Mouse (Mus musculus) left cerebral cortex, postnatal 25 days (tissue): ENCODE results near the gene Dync2li1. TPM values are rescaled to one million over a fixed set of nuclear protein-coding genes. Genes with fewer than 3 reads are reported as not detected.

Experiments
- DNase-seq, 2 experiments: peaks; one replicate each; pipeline ENCODE4 v3.0.0; 2022; ENCODE audit warnings: low spot score in 2 of 2, mixed read lengths in 1 of 2
- intact Hi-C: fragments of 180-260 bp; cut with DNase I; formaldehyde crosslinking; loops from one replicate; pipeline ENCODE4 v1.15.1; 2025
- total RNA-seq, 2 experiments: library from RNA; stranded (reverse); gene quantifications; 2 replicates each; pipeline ENCODE4 v1.2.3; 2021

Gene Dync2li1
- total RNA-seq, 2 experiments from 2014 or later: 18.5 to 20.4 TPM

GRCm38 (mm10) chr17:84672376-84673369, 46.4 kb downstream of the Dync2li1 start:
- intact Hi-C loops: no loop called here
- DNase-seq: no peak

DNA sequence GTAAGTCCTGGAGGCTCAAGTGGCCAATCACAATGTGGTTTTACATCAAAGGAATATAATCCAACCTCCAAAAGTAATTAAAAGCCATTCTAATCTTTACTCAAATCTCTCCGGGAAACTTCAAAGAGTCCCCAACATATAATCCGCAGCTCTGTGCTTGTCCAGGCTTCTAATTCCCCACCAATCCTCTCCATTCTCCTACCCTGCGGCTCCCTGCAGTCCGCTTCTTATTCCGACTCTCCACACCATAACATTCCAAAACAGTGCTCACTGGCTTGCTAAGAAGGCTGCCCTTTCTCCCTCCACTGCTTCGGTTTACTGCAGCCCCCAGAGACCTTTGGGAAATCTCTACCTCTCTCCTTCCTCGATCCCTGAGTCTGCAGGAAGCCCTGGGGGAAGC, 47.8 kb downstream of the Dync2li1 start:
- intact Hi-C loops: no loop called here

DNA sequence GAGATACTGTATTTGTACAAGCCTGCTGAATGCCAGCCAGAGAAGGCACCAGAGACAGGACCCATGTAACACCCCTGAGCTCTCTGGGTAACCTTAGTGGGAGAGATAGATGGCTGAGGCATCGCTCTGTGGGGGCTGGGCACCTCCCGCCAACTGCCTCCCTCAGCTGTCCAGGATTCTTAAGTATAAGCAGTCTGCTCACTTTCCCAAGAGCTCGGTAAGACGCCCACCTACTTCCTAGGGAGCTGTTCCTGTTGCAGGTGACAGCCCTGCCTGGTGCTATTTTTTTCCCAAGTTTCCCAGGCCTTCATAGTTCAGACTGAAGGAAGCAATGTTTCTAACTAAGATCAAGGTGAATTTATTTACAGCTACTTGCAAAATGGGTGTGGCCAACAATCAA, 48.9 kb downstream of the Dync2li1 start:
- peak; percentile 19 to 54 for DNase-seq
- intact Hi-C loops: no loop called here

More for the DNA sequence above, 47.8 kb downstream of the Dync2li1 start:
- DNase-seq: no peak

GRCm38 (mm10) chr17:84675951-84676366, 49.7 kb downstream of the Dync2li1 start, which contains the start of gene Abcg8:
Gene Abcg8 (plus strand): TSS chr17:84676302.
- intact Hi-C loops: no loop called here

DNA sequence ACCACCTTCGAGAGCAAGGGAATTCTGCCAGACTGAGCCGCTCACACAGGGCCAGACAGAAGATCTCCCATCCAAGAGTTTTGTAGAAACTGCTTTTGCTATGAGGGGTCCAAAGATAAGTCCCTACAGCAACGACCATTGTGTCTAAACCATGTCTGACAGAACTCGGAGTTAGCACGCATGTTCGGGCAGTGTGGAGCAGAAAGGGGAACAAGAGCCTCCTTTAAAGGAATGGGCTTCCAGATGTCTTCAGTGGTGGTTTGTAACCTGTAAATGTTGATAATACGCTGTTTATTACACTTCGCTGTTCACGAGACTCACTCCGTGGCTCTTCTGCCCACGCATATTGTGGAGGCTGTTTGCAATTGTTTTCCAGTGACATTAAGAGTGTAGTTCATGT, 51.3 kb downstream of the Dync2li1 start:
- intact Hi-C loops: no loop called here

More at GRCm38 (mm10) chr17:84675951-84676366, 49.7 kb downstream of the Dync2li1 start, which contains the start of gene Abcg8:
- no peak for DNase-seq

DNA sequence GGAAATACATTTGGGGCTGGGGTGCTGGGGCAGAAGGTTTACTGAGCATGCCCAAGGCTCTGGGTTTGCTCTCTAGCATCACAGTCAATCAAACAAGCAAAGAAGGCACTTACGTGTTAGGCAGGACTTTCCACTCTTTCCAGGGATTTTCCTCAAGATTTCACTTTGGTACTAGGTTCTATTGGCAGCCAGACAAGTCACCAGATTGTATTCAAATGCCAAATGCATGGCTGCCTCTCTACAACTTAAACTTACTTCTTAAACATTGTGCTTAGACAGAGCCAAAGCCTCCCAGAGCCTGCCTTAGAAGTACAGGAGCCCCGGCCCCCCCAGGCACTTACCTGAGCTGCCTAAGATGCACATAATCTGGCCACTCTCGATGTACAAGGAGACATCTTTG, 55.4 kb downstream of the Dync2li1 start:
- intact Hi-C loops: no loop called here
- DNase-seq: peak; percentile 41 to 75

More for the DNA sequence above, 51.3 kb downstream of the Dync2li1 start:
- no peak for DNase-seq

DNA sequence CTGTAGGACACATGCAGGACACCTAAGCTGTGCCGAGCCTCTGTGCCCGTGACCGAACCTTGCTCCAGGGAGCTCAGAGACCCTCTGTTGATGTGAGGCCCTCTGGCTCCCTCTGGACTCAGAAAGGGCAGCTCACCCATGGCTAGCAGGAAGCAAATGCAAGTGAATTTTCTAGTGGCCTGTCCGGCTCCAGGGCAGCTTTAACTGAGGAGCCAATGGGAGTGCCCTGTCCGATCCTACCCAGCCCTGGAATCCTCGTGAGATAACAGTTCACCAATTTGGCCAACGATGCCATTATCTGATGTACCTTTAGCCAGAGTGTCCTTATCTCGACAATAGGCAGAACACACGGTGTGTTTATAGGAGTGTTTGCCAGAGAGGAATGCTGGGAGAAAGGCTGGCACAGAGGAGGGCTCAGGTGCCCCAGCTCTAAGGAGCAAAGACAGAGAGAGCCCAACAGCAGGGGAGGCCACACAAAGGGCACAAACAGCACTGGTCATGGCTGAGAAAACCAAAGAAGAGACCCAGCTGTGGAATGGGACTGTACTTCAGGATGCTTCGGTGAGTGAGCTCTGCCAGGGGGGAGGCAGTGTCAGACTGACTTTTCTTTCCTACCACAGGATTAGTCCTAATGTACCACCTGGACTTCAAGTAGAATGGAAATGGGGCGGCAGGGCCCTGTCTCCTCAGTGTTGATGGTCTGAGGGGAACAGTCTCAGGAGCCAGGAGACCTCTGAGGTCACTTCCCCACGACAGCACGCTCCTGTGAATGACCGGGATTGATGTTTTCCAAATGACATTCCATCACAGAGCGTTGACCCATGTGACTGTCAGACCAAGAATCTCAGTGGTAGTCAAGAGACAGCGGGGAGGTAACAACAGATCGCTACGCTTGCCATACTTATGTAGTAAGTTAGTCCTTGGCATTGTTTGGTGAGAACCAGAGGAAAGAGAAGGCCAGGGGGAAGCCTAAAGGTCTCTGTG, 56.7 kb downstream of the Dync2li1 start, which contains the start of gene Abcg5:
Gene Abcg5 (minus strand): TSS at position 278 of the 984 bp plus-strand sequence.
- DNase-seq: no peak
- intact Hi-C loops: no loop called here

DNA sequence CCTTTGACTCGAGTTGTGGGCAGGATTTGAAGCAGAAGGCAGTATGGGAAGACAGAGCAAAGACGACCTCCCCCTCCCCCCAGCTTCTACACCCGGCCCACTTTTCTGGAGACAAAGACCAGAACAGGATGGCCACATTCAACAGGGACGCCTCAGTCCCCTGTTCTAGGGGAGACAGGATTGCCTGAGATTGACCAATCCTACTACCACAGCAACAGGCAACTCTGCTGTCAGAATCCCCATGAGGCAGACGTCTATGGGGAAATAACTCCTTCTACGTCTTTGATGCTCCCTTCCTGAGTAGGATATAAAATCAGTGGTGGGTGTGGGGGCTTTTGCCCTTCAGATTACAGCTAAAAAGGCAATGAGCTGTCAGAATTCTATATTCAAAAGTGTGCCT, 58.0 kb downstream of the Dync2li1 start:
- DNase-seq: no peak

DNA sequence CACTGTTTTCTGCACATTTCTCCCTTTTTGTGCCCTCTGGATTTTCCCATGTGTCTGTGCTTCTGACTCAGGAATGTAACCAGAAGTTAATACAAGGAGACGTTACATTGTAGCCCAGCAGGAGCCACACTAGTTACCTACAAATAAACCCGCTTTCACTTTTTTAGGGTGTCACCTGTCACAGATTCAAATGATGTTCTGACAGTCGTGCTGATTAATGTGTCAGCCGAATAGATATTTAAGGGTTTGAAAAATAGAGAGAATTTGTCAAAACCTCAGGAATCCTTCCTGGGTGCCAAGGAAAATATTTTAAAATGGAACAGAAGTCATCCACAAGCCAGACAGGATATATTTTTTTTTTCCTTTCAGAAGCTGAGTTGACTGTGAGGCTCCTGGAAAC, 59.0 kb downstream of the Dync2li1 start:
- intact Hi-C loops: no loop called here

More for the DNA sequence above, 58.0 kb downstream of the Dync2li1 start:
- intact Hi-C loops: no loop called here

GRCm38 (mm10) chr17:84687994-84688393, 61.7 kb downstream of the Dync2li1 start:
- no peak for DNase-seq
- intact Hi-C loops: no loop called here

More for the DNA sequence above, 59.0 kb downstream of the Dync2li1 start:
- DNase-seq: no peak

DNA sequence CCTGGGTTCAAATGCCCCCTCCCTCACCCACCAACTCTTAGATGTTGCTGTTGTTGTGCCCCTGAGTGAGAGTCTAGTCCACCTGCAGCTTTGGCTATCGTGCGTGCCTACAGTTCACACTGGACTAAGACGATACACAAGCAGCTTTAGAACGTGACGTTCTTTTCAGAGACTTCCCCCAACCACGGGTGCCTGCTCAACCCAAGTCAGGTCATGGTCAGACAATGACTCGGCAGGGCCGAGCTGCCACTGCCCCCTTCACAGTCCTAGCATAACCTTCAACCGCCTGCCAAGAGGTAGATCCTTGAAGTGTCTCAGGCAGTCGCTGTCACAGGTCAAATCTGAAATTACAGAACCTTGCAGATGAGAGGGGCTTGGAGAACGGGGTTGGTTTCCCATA, 62.5 kb downstream of the Dync2li1 start:
- intact Hi-C loops: no loop called here

DNA sequence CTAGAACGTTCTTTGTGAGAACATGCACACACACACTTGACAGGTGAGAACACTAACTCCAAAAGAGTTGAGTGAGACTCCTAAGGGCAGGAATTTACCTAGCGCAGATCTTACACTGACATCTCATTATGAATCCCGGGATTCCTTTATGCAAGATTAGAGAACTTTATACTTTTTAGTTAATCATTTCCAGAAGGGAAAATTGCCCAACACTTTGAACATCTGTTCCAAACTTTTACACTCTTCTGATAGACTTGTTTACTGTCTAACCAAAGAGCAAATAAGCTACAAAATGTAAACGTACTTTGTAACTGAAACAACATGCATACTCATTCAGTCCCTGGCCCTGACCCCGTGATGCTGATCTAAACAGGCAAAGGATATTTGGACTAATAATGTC, 63.0 kb downstream of the Dync2li1 start:
- intact Hi-C loops: no loop called here
- DNase-seq: no peak

More for the DNA sequence above, 62.5 kb downstream of the Dync2li1 start:
- DNase-seq: no peak

DNA sequence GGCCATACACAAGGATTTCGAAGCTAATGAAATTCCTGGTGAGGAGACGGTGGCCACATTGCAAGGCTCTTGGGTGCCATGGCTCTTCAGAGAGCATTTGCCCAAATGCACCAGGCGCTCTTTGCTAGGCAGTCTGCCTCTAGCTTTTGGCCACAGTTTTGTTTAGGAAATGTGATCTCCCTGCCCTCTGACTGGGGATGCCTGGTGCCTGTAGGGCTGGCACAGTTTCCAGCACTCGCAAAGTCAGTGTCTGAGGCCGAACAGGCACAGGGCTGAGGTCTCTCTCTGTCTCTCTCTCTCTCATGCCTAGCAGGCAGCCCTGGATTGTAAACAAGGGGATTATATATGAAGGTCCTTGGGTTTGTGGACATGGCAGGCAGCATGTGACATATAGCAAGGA, 63.8 kb downstream of the Dync2li1 start:
- intact Hi-C loops: no loop called here
- no peak for DNase-seq

DNA sequence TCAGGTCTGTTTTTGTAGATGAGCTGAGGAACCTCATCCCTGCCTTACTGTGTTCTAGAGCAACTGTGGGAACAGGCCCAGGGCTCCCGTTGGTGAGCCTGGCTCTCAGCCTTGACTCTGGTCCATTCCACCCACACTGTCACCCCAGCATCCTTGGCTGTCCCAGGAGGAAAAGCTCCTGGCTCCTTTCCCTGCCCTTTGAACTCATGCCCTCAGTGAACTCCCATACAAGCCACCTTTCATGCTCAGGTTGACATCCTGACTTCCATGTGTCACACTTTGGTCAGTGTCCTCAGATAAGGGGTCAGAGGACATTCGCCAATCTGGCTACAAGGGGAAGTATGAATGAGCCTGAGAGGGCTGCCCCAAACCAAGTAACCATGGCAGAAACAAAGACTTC, 67.4 kb downstream of the Dync2li1 start:
- intact Hi-C loops: no loop called here

GRCm38 (mm10) chr17:84696537-84696936, 70.2 kb downstream of the Dync2li1 start:
- intact Hi-C loops: no loop called here
- no peak for DNase-seq

More for the DNA sequence above, 67.4 kb downstream of the Dync2li1 start:
- DNase-seq: no peak

DNA sequence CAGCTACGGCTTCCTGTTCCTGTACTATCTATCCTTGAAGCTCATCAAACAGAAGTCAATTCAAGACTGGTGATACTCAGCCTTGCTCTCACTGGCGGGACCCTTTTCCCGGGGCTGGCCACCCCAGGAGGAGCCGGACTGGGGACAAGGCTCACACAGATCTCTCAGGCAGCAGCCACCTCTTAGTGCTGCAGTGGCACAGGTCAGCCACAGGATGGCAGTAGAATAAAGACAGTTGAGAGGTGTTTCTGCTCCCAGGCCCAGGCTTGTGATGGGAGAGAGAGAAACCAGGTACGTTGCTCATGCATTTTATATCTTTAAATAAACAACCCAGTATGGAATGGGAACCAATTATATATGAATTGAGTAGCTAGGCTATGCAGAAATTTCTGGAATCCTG, 72.4 kb downstream of the Dync2li1 start:
- intact Hi-C loops: no loop called here
- peak; percentile 70 to 80 for DNase-seq
